Mouse (Mus musculus): ENCODE data around the gene Sergef. TPM values are rescaled to one million over a fixed set of nuclear protein-coding genes. Genes with fewer than 3 reads are reported as not detected.

Sergef gene
- total RNA-seq, 2 experiments from 2014 or later, result 3.7 to 4.0 TPM

DNA sequence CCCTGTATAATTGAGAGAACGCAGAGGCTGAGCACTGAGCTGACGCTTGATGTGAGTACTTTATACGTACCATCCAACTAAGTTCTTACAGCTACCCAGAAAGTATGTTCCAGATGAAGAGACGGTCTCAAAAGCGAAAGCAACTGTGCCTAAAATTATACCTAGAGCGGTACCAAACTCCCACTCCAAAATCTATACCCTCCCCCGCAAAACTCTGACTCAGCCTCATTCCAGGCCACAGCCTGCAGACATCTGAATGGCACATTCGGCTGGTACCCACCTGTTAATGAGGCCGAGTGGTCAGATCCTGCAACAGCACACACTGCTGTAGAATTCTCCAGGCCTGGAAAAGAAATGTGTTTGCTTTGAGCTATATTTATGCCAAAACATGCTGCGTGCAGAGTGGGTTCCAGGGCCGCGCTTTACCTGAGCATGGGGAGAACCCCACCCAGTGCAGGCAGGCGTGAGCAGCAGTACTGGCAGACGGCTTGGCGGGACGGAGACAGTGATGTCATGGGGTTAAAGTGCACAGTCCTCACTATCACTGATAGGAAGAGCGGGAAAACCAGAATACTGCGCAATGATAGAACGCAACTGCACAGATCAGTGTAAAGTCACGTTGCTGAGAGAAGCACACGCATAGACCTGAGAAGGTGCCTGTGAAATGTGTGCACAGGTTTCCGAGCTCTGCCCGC, 21.0 kb downstream of the Sergef start:
- DNase-seq (ENCODE audit: low spot score), result no peak
- intact Hi-C loops (cut with DNase I), result no loop called here

- intact Hi-C loops (cut with DNase I), result no loop called here
Observed at GRCm38 (mm10) chr7:46616429-46617005, 23.1 kb downstream of the Sergef start.

GRCm38 (mm10) chr7:46615256-46615977, 24.2 kb downstream of the Sergef start:
- DNase-seq (ENCODE audit: low spot score), result no peak
- intact Hi-C loops (cut with DNase I), result no loop called here

More at GRCm38 (mm10) chr7:46616429-46617005, 23.1 kb downstream of the Sergef start:
- DNase-seq (ENCODE audit: low spot score), result no peak

DNA sequence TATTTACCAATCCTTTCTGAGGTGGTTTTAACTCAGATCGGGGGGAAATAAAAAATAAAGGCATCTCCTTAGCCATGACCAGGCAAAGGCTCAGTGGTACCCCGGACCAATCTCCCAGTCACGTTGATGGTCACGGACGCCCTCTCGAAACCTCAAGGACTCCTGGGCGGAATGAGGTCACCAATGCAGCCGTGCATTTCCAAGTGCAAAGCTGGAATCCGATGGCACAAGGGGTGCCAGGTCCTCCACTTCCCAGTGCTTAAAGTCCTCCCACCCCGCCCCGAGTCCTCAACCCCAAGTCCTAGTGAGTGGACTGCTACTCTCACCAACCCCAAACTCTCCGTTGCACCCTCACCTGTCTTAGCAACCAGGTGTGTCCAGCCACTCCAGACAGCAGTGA, 25.3 kb downstream of the Sergef start:
- DNase-seq (ENCODE audit: low spot score), result no peak
- intact Hi-C loops (cut with DNase I), result no loop called here

- no peak for DNase-seq (ENCODE audit: low spot score)
- intact Hi-C loops (cut with DNase I), result no loop called here
Observed at GRCm38 (mm10) chr7:46613091-46613490, 26.5 kb downstream of the Sergef start.

GRCm38 (mm10) chr7:46612421-46612937, 27.1 kb downstream of the Sergef start:
- DNase-seq (ENCODE audit: low spot score), result no peak
- intact Hi-C loops (cut with DNase I), result no loop called here

GRCm38 (mm10) chr7:46611970-46612369, 27.6 kb downstream of the Sergef start:
- intact Hi-C loops (cut with DNase I), result no loop called here
- DNase-seq (ENCODE audit: low spot score), result no peak

GRCm38 (mm10) chr7:46609317-46609716, 30.3 kb downstream of the Sergef start:
- intact Hi-C loops (cut with DNase I), result no loop called here

DNA sequence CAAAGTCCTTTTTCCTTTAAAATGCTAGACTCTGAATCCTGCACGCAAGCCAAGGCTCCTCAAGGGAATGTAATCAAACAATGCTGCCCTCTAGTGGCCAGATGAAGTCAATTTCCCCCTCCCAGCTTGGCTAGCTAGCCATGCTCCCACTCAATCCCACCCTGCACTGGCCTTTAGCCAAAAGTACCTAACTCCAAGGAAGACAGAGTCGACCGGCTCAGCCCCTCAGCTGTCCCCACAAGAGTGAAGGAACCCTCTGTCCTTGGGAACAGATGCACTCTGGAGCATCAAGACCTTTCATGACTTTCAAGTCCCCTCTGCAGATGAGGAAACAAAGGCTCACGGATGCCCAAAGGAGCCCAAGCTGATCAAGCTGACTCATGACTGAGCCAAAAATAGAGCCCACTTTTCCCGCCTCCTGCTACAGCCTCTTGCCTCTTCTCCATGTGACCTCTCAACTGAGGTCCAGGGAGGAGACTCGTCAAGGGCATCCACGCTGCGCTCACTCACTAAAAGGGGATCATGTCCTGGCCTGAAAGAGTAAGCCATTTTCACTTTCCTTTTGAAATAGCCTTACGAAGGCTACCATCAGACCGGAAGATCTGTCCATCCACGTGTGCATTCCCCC, 32.1 kb downstream of the Sergef start:
- intact Hi-C loops (cut with DNase I), result loop anchor here (1.0 kb wide), 1 partner anchor 213 kb away; no protein-coding TSS in a partner anchor
- DNase-seq (ENCODE audit: low spot score), result no peak

More at GRCm38 (mm10) chr7:46609317-46609716, 30.3 kb downstream of the Sergef start:
- no peak for DNase-seq (ENCODE audit: low spot score)

GRCm38 (mm10) chr7:46607031-46607426, 32.6 kb downstream of the Sergef start:
- intact Hi-C loops (cut with DNase I), result loop anchor here (1.0 kb wide), 1 partner anchor 213 kb away; no protein-coding TSS in a partner anchor
- DNase-seq (ENCODE audit: low spot score), result no peak

DNA sequence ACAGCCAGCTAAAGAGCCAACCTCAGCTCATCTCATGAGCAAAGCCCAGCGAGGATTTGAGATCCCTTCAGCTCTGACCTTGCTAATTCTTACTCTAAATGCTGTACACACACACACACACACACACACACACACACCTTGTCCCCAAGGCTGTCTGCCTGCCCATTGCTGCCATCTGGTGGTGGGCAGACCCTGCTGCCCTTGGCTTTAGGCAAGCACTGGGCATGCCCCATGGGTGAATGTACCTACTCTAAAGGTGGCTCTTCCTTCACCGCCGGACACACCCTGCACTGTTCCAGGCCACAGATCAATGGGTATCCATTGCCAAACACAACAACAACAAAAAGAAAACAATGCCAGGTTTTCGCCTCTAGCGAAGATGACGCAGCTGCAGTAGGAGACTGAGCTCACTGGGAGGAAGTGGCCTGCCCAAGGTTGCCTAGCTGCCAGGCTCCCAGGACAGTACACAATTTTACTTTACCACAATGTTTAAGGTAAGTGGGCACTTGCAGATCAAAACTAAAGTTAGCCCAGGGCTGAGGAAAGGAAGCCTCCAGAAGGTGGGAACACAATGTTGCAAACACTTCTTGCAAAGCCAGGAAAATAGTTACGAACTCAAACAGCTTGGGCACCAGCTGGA, 33.1 kb downstream of the Sergef start:
- no peak for DNase-seq (ENCODE audit: low spot score)

DNA sequence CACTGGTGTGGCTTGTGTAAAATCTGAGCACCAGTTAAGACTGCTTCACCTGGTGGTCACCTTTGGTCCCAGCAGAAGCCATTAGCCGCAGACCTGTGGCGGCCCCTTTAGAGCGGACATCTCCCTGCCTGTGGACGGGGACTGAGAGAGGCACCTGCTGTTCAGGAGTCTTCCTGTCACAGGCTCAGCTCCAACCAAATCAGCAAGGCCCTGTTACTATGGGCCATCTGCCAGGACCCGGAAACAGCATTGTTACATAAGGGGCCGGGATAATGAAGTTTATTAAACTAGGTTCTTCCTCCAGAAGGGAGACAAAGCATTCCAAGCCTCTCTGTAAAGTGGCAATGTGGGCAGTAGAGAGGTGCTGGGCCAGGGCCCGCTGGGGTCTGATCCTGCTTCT, 36.6 kb downstream of the Sergef start:
- intact Hi-C loops (cut with DNase I), result no loop called here
- DNase-seq (ENCODE audit: low spot score), result no peak

More for the DNA sequence above, 33.1 kb downstream of the Sergef start:
- intact Hi-C loops (cut with DNase I), result loop anchor here (1.0 kb wide), 2 partner anchors 212 to 326 kb away; no protein-coding TSS in a partner anchor

GRCm38 (mm10) chr7:46602079-46602478, 37.5 kb downstream of the Sergef start:
- intact Hi-C loops (cut with DNase I), result no loop called here
- no peak for DNase-seq (ENCODE audit: low spot score)

DNA sequence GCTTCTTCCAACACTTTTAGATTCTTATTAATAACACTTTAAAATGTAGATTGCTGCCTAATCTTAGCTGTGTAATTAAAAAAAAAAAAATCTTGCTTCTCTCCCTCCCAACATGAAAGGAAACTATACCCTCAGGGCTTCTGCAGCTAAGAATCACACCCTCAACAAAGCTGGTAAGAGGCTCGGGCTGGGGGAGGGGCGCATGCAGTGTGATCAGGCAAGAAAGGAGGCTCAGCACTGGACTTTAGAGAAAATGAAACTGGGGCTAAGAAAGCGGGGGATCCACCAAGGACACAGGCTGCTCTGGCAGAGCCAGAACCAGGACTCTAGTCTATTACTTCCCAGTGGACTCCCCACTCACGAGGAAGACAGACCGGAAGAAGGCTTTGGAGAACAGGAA, 38.5 kb downstream of the Sergef start:
- intact Hi-C loops (cut with DNase I), result no loop called here
- no peak for DNase-seq (ENCODE audit: low spot score)

- intact Hi-C loops (cut with DNase I), result no loop called here
- DNase-seq (ENCODE audit: low spot score), result no peak
Observed at GRCm38 (mm10) chr7:46597006-46597405, 42.6 kb downstream of the Sergef start.

DNA sequence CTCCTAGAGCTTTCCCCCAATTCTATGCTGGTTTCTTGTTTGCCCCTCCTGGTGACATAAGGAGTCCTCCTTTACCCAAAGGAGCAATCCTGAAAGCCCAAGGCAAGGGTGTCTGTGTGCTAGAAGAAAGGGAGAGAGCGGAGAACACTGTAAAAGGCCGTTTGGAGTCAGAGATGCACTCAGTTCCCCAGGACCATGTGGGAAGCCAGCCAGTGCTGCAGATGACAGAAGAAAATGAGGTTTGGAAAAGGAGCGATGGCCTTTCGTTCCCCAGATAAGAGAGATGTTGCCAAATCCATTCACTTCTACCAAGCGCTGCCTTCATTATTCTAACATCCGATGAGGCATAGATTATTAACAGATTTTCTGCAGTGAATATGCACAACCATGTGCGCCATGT, 48.1 kb downstream of the Sergef start:
- no peak for DNase-seq (ENCODE audit: low spot score)
- intact Hi-C loops (cut with DNase I), result no loop called here

- DNase-seq (ENCODE audit: low spot score), result no peak
- intact Hi-C loops (cut with DNase I), result no loop called here
Observed at GRCm38 (mm10) chr7:46589181-46589580, 50.4 kb downstream of the Sergef start.

DNA sequence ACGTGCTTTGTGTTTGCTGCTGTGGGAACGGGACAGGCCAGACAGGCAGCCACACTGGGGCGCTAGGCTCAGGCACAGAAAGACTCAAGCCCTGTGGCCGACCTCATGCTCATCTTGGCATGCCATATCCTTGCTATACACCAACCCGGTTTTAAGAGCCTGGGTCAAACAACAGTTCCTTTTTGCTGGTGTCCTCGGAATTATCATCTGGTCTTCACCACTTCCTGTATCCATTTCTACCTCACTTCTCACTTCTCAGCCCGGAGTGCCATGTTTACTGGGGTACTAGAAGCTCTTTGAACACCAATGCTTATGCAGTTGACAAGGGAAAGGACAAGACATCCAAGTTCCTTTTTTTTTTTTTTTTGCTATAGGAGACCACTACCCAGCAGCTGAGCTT, 51.6 kb downstream of the Sergef start:
- intact Hi-C loops (cut with DNase I), result no loop called here

GRCm38 (mm10) chr7:46587466-46587865, 52.1 kb downstream of the Sergef start:
- DNase-seq (ENCODE audit: low spot score), result no peak
- intact Hi-C loops (cut with DNase I), result no loop called here

More for the DNA sequence above, 51.6 kb downstream of the Sergef start:
- DNase-seq (ENCODE audit: low spot score), result no peak

All from heart, postnatal 25 days (tissue).